Mouse (Mus musculus) gastrocnemius, adult 8-10 months (tissue): ENCODE measurements at regions not wholly inside any gene's neighbourhood (a gene's known extent, or its start where the extent isn't known, plus 50 kb on each side); places are given as distances from the start of the nearest gene placed in this dataset.
A peak's percentile ranks its signal among the peaks of the same experiment; 100 is the strongest.

Experiments
- DNase-seq, 2 experiments: peaks; one replicate each; pipeline ENCODE4 v3.0.0; 2022; ENCODE audit warnings: low spot score in 2 of 2

- DNase-seq = no peak
Measured at GRCm38 (mm10) chr1:186447521-186447920, 258.3 kb downstream of the Tgfb2 start.

- peak in 1 of 2 experiments; percentile 9 for DNase-seq
Measured at GRCm38 (mm10) chr1:186444701-186445131, 261.1 kb downstream of the Tgfb2 start.

- DNase-seq = no peak
Measured at GRCm38 (mm10) chr1:186442160-186442559, 263.6 kb downstream of the Tgfb2 start.

GRCm38 (mm10) chr1:186435336-186435972, 270.3 kb downstream of the Tgfb2 start:
- no peak for DNase-seq

- DNase-seq = no peak
Measured at GRCm38 (mm10) chr1:186434782-186435181, 271.0 kb downstream of the Tgfb2 start.

GRCm38 (mm10) chr1:186434007-186434406, 271.8 kb downstream of the Tgfb2 start:
- no peak for DNase-seq

GRCm38 (mm10) chr1:186433169-186433665, 272.6 kb downstream of the Tgfb2 start:
- DNase-seq = no peak

GRCm38 (mm10) chr1:186425421-186425820, 280.4 kb downstream of the Tgfb2 start:
- no peak for DNase-seq

- DNase-seq = no peak
Measured at GRCm38 (mm10) chr1:186424084-186424483, 281.7 kb downstream of the Tgfb2 start.

- DNase-seq = no peak
Measured at GRCm38 (mm10) chr1:186417101-186417500, 288.7 kb downstream of the Tgfb2 start.

GRCm38 (mm10) chr1:186415321-186415720, 290.5 kb downstream of the Tgfb2 start:
- no peak for DNase-seq

GRCm38 (mm10) chr1:186413886-186414245, 291.9 kb downstream of the Tgfb2 start:
- peak; percentile 37 to 43 for DNase-seq

- peak in 1 of 2 experiments; percentile 18 for DNase-seq
Measured at GRCm38 (mm10) chr1:186413064-186413885, 292.5 kb downstream of the Tgfb2 start.

GRCm38 (mm10) chr1:186412296-186412695, 293.5 kb downstream of the Tgfb2 start:
- DNase-seq = no peak

- DNase-seq = no peak
Measured at GRCm38 (mm10) chr1:186408986-186409441, 291.9 kb upstream of the Lyplal1 start.

- DNase-seq = no peak
Measured at GRCm38 (mm10) chr1:186407656-186408055, 290.5 kb upstream of the Lyplal1 start.

GRCm38 (mm10) chr1:186405693-186406092, 288.6 kb upstream of the Lyplal1 start:
- DNase-seq = no peak

- peak in 1 of 2 experiments; percentile 14 for DNase-seq
Measured at GRCm38 (mm10) chr1:186399762-186400161, 282.7 kb upstream of the Lyplal1 start.

- DNase-seq = peak; percentile 10 to 40
Measured at GRCm38 (mm10) chr1:186393005-186393404, 275.9 kb upstream of the Lyplal1 start.

- no peak for DNase-seq
Measured at GRCm38 (mm10) chr1:186384440-186384839, 267.3 kb upstream of the Lyplal1 start.

- no peak for DNase-seq
Measured at GRCm38 (mm10) chr1:186383453-186383852, 266.3 kb upstream of the Lyplal1 start.

GRCm38 (mm10) chr1:186383006-186383405, 265.9 kb upstream of the Lyplal1 start:
- DNase-seq = no peak
